Mouse (Mus musculus): Measurements from ENCODE around the gene Mpig6b. TPM values are rescaled to one million over a fixed set of nuclear protein-coding genes. Genes with fewer than 3 reads are reported as not detected.
"Not testable (repeated sequence)": the region's sequence is repeated elsewhere in the genome, so short reads cannot be mapped to it uniquely, and the experiment has no call there.

Mpig6b gene
- polyA plus RNA-seq, 1 experiment from 2014 or later, result 0.52 TPM

- Histone ChIP-seq H3K36me3 (no peaks in the 10 kb centered on the region), H3K27me3 (no peaks in the 10 kb centered on the region), H3K4me3 (replicated peaks) (peak overlapping the region; percentile 69), H3K27ac (peak overlapping the region; percentile 95), H3K4me2 (peak overlapping the region; percentile 99), H3K4me1 (peaks cover 52% of the 10 kb centered on the region), H3K9ac (peak overlapping the region; percentile 93; the same call in 1 of the 2 replicates), H3K9me3 (replicated peaks) (no peaks in the 10 kb centered on the region)
- WGBS, result 68% methylated on average over 7 of the region's 7 CpGs
- no peak for ATAC-seq (replicated peaks; ENCODE audit: low FRiP score)
Measured at GRCm38 (mm10) chr17:35044904-35045806, 20.8 kb downstream of the Mpig6b start.

GRCm38 (mm10) chr17:35043794-35044193, 22.2 kb downstream of the Mpig6b start:
- WGBS, result 80% methylated on average over 4 of the region's 4 CpGs
- no peak for ATAC-seq (replicated peaks; ENCODE audit: low FRiP score)
- no peaks in the 10 kb centered on the region for H3K9me3 ChIP-seq (replicated peaks)
- H3K4me1 ChIP-seq, result peaks cover 39% of the 10 kb centered on the region
- H3K9ac ChIP-seq, result no peak overlapping the region
- no peak overlapping the region for H3K4me2 ChIP-seq
- H3K27me3 ChIP-seq, result no peaks in the 10 kb centered on the region
- H3K36me3 ChIP-seq, result no peaks in the 10 kb centered on the region
- peak overlapping the region; percentile 95 for H3K27ac ChIP-seq
- no peak overlapping the region for H3K4me3 ChIP-seq (replicated peaks)

- Histone ChIP-seq H3K27me3 (no peaks in the 10 kb centered on the region), H3K9me3 (replicated peaks) (no peaks in the 10 kb centered on the region), H3K27ac (no peak overlapping the region), H3K36me3 (no peaks in the 10 kb centered on the region), H3K4me2 (no peak overlapping the region), H3K4me3 (replicated peaks) (no peak overlapping the region), H3K9ac (no peak overlapping the region), H3K4me1 (no peaks in the 10 kb centered on the region)
- ATAC-seq (replicated peaks; ENCODE audit: low FRiP score), result no peak
- 81% methylated on average over 11 of the region's 11 CpGs for WGBS
Measured at GRCm38 (mm10) chr17:35039121-35039873, 26.7 kb downstream of the Mpig6b start.

- Histone ChIP-seq H3K36me3 (no peaks in the 10 kb centered on the region), H3K9me3 (replicated peaks) (no peaks in the 10 kb centered on the region), H3K4me1 (peaks cover 9% of the 10 kb centered on the region), H3K27me3 (no peaks in the 10 kb centered on the region), H3K4me2 (no peak overlapping the region), H3K9ac (no peak overlapping the region), H3K27ac (no peak overlapping the region), H3K4me3 (replicated peaks) (no peak overlapping the region)
- 72% methylated on average over 6 of the region's 6 CpGs for WGBS
- no peak for ATAC-seq (replicated peaks; ENCODE audit: low FRiP score)
Measured at GRCm38 (mm10) chr17:35034896-35035295, 31.1 kb downstream of the Mpig6b start.

GRCm38 (mm10) chr17:35033703-35034102, 32.3 kb downstream of the Mpig6b start:
- H3K4me3 ChIP-seq (replicated peaks); H3K36me3 ChIP-seq; H3K9me3 ChIP-seq (replicated peaks); H3K4me2 ChIP-seq; ATAC-seq (replicated peaks; ENCODE audit: low FRiP score); H3K9ac ChIP-seq; H3K27me3 ChIP-seq; H3K27ac ChIP-seq: not testable (repeated sequence)
- peaks cover 15% of the 10 kb centered on the region for H3K4me1 ChIP-seq
- 55% methylated on average over 1 of the region's 1 CpGs for WGBS

GRCm38 (mm10) chr17:35032323-35032870, 33.6 kb downstream of the Mpig6b start:
- H3K4me1 ChIP-seq, result peaks cover 22% of the 10 kb centered on the region
- ATAC-seq (replicated peaks; ENCODE audit: low FRiP score), result no peak
- 70% methylated on average over 8 of the region's 8 CpGs for WGBS

GRCm38 (mm10) chr17:35031880-35032279, 34.1 kb downstream of the Mpig6b start:
- no peak overlapping the region for H3K4me2 ChIP-seq
- no peaks in the 10 kb centered on the region for H3K27me3 ChIP-seq
- 90% methylated on average over 7 of the region's 7 CpGs for WGBS
- no peaks in the 10 kb centered on the region for H3K36me3 ChIP-seq
- H3K4me1 ChIP-seq, result peaks cover 27% of the 10 kb centered on the region
- H3K27ac ChIP-seq, result no peak overlapping the region
- H3K9me3 ChIP-seq (replicated peaks), result no peaks in the 10 kb centered on the region
- H3K4me3 ChIP-seq (replicated peaks), result no peak overlapping the region
- ATAC-seq (replicated peaks; ENCODE audit: low FRiP score), result no peak
- no peak overlapping the region for H3K9ac ChIP-seq

More at GRCm38 (mm10) chr17:35032323-35032870, 33.6 kb downstream of the Mpig6b start:
- no peak overlapping the region for H3K4me2 ChIP-seq
- H3K27me3 ChIP-seq, result no peaks in the 10 kb centered on the region
- H3K4me3 ChIP-seq (replicated peaks), result no peak overlapping the region
- no peaks in the 10 kb centered on the region for H3K9me3 ChIP-seq (replicated peaks)
- H3K9ac ChIP-seq, result no peak overlapping the region
- no peaks in the 10 kb centered on the region for H3K36me3 ChIP-seq
- H3K27ac ChIP-seq, result no peak overlapping the region

GRCm38 (mm10) chr17:35031272-35031671, 34.7 kb downstream of the Mpig6b start:
- Histone ChIP-seq H3K4me1 (peaks cover 29% of the 10 kb centered on the region), H3K27ac (no peak overlapping the region), H3K9me3 (replicated peaks) (no peaks in the 10 kb centered on the region), H3K4me3 (replicated peaks) (no peak overlapping the region), H3K36me3 (no peaks in the 10 kb centered on the region), H3K4me2 (no peak overlapping the region), H3K9ac (no peak overlapping the region), H3K27me3 (no peaks in the 10 kb centered on the region)
- ATAC-seq (replicated peaks; ENCODE audit: low FRiP score), result no peak
- WGBS, result 85% methylated on average over 11 of the region's 11 CpGs

- no peaks in the 10 kb centered on the region for H3K36me3 ChIP-seq
- whole genome bisulfite sequencing, result 36% methylated on average over 19 of the region's 19 CpGs
- no peak overlapping the region for H3K4me3 ChIP-seq (replicated peaks)
- H3K9ac ChIP-seq, result peak overlapping the region; percentile 26; the same call in 1 of the 2 replicates
- peaks cover 41% of the 10 kb centered on the region for H3K4me1 ChIP-seq
- no peak overlapping the region for H3K27ac ChIP-seq
- no peaks in the 10 kb centered on the region for H3K27me3 ChIP-seq
- peak overlapping the region; percentile 35; the same call in 1 of the 2 replicates for H3K4me2 ChIP-seq
- H3K9me3 ChIP-seq (replicated peaks), result no peaks in the 10 kb centered on the region
- ATAC-seq (replicated peaks; ENCODE audit: low FRiP score), result no peak
Measured at GRCm38 (mm10) chr17:35029691-35030532, 36.1 kb downstream of the Mpig6b start.

GRCm38 (mm10) chr17:35028315-35028714, 37.7 kb downstream of the Mpig6b start:
- no peaks in the 10 kb centered on the region for H3K9me3 ChIP-seq (replicated peaks)
- no peak overlapping the region for H3K4me2 ChIP-seq
- no peaks in the 10 kb centered on the region for H3K36me3 ChIP-seq
- H3K9ac ChIP-seq, result no peak overlapping the region
- no peak overlapping the region for H3K4me3 ChIP-seq (replicated peaks)
- no peak overlapping the region for H3K27ac ChIP-seq
- WGBS, result 83% methylated on average over 2 of the region's 2 CpGs
- peaks cover 54% of the 10 kb centered on the region for H3K4me1 ChIP-seq
- no peaks in the 10 kb centered on the region for H3K27me3 ChIP-seq
- ATAC-seq (replicated peaks; ENCODE audit: low FRiP score), result no peak

- WGBS, result 37% methylated on average over 13 of the region's 13 CpGs
- no peaks in the 10 kb centered on the region for H3K27me3 ChIP-seq
- H3K9ac ChIP-seq, result no peak within 1 kb of the TSS
- peaks cover 51% of the 10 kb centered on the region for H3K4me1 ChIP-seq
- no peaks in the 10 kb centered on the region for H3K36me3 ChIP-seq
- H3K4me2 ChIP-seq, result peak within 1 kb of the TSS; percentile 28; the same call in 1 of the 2 replicates
- peak; percentile 34 for ATAC-seq (replicated peaks; ENCODE audit: low FRiP score)
- H3K9me3 ChIP-seq (replicated peaks), result no peaks in the 10 kb centered on the region
- H3K27ac ChIP-seq, result peak within 1 kb of the TSS; percentile 80
- H3K4me3 ChIP-seq (replicated peaks), result peak within 1 kb of the TSS; percentile 12; the same call in 1 of the 2 replicates
Measured at GRCm38 (mm10) chr17:35027277-35028068, 38.5 kb downstream of the Mpig6b start, which contains the start of gene Sapcd1. Gene Sapcd1 (minus strand): TSS chr17:35028016.

Measured in kidney, embryonic 15.5 days (tissue).